In genomic region chr10:68541943-68542420, GRCm38 (mm10) we compare ENCODE assay signal across 8 mouse cellular contexts. TPM values are rescaled to one million over a fixed set of nuclear protein-coding genes. Genes with fewer than 3 reads are reported as not detected.
DNase-seq lines count a peak whose midpoint lies in the region; ATAC-seq and TF ChIP-seq lines count a peak whose summit lies in the region.

No protein-coding gene starts in this region.

- no peak for ATAC-seq in embryonic facial prominence, embryonic 15.5 days (ENCODE audit: insufficient number of reproducible peaks, low FRiP score, low TSS enrichment, low read depth)
- ATAC-seq in neural tube, embryonic 12.5 days (ENCODE audit: low FRiP score, low read depth) = no peak

- intact Hi-C loops in left cerebral cortex, postnatal 10 days (cut with DNase I) = no loop called here

- H3K36me3 ChIP-seq in kidney, adult 2 months (ENCODE audit: control insufficient read depth, insufficient read depth, low read length) = no peaks in the 10 kb centered on the region
- no peaks in the 10 kb centered on the region for H3K36me3 ChIP-seq in embryonic facial prominence, embryonic 15.5 days
- no peaks in the 10 kb centered on the region for H3K36me3 ChIP-seq in limb, embryonic 10.5 days
- no peaks in the 10 kb centered on the region for H3K36me3 ChIP-seq in neural tube, embryonic 12.5 days

- no peak for TF ChIP-seq CTCF in kidney, adult 2 months (conservative IDR thresholded peaks at IDR 0.05; ENCODE audit: insufficient read depth, insufficient read length, low read depth, low read length)

- no peaks in the 10 kb centered on the region for H3K27me3 ChIP-seq in kidney, adult 2 months (replicated peaks; ENCODE audit: control insufficient read depth, insufficient read depth, low read length)
- H3K27me3 ChIP-seq in embryonic facial prominence, embryonic 15.5 days = no peaks in the 10 kb centered on the region
- H3K27me3 ChIP-seq in limb, embryonic 10.5 days (ENCODE audit: low read depth, poor library complexity, severe bottlenecking) = no peaks in the 10 kb centered on the region
- no peaks in the 10 kb centered on the region for H3K27me3 ChIP-seq in neural tube, embryonic 12.5 days (replicated peaks)

- H3K4me1 ChIP-seq in kidney, adult 2 months (ENCODE audit: control insufficient read depth, insufficient read depth, low read length) = 0 out of 2 replicates have a peak, but pooled peaks cover 4% of the 10 kb centered on the region
- H3K4me1 ChIP-seq in embryonic facial prominence, embryonic 15.5 days = peaks cover 17% of the 10 kb centered on the region
- H3K4me1 ChIP-seq in limb, embryonic 10.5 days = peaks cover 36% of the 10 kb centered on the region
- H3K4me1 ChIP-seq in neural tube, embryonic 12.5 days = peaks cover 13% of the 10 kb centered on the region

- H3K27ac ChIP-seq in kidney, adult 2 months (ENCODE audit: insufficient read depth, low read depth, low read length) = peak overlapping the region; percentile 93
- no peak overlapping the region for H3K27ac ChIP-seq in embryonic facial prominence, embryonic 15.5 days (replicated peaks)
- H3K27ac ChIP-seq in limb, embryonic 10.5 days = peak overlapping the region; percentile 73
- no peak overlapping the region for H3K27ac ChIP-seq in neural tube, embryonic 12.5 days

- no peak for DNase-seq in kidney, adult 2 months
- no peak for DNase-seq in kidney, adult 9 months
- DNase-seq in limb, embryonic 10.5 days (ENCODE audit: low spot score) = no peak
- no peak for DNase-seq in cerebellum, adult 18-20 months
- no peak for DNase-seq in layer of hippocampus, postnatal 36 days
- DNase-seq in left cerebral cortex, postnatal 10 days (ENCODE audit: extremely low spot score in 1 of 2, low spot score in 2 of 2) = no peak

- H3K9ac ChIP-seq in embryonic facial prominence, embryonic 15.5 days = no peak overlapping the region
- no peak overlapping the region for H3K9ac ChIP-seq in neural tube, embryonic 12.5 days

- H3K9me3 ChIP-seq in embryonic facial prominence, embryonic 15.5 days (replicated peaks) = no peaks in the 10 kb centered on the region
- H3K9me3 ChIP-seq in limb, embryonic 10.5 days (replicated peaks) = no peaks in the 10 kb centered on the region
- no peaks in the 10 kb centered on the region for H3K9me3 ChIP-seq in neural tube, embryonic 12.5 days

- WGBS in kidney, adult 2 months = 19% methylated on average over 7 of the region's 7 CpGs
- 34% methylated on average over 7 of the region's 7 CpGs for WGBS in embryonic facial prominence, embryonic 15.5 days
- 57% methylated on average over 7 of the region's 7 CpGs for WGBS in limb, embryonic 10.5 days
- WGBS in neural tube, embryonic 12.5 days = 42% methylated on average over 7 of the region's 7 CpGs

- H3K4me2 ChIP-seq in embryonic facial prominence, embryonic 15.5 days (replicated peaks) = peak overlapping the region; percentile 59
- H3K4me2 ChIP-seq in neural tube, embryonic 12.5 days (replicated peaks) = peak overlapping the region; percentile 55

- peak overlapping the region; percentile 32; the same call in 1 of the 2 replicates for H3K4me3 ChIP-seq in kidney, adult 2 months (ENCODE audit: insufficient read depth, low read depth, low read length)
- peak overlapping the region; percentile 41 for H3K4me3 ChIP-seq in embryonic facial prominence, embryonic 15.5 days (replicated peaks)
- peak overlapping the region; percentile 43 for H3K4me3 ChIP-seq in limb, embryonic 10.5 days
- no peak overlapping the region for H3K4me3 ChIP-seq in neural tube, embryonic 12.5 days

- no peak for TF ChIP-seq POLR2A in kidney, adult 2 months (IDR thresholded peaks at IDR 0.05; ENCODE audit: low read depth, low read length)

RNA-seq across cellular contexts. Expression of gene Cabcoco1, which starts 0.3 kb away (rescaled TPM):
- polyA plus RNA-seq in kidney, adult 2 months (2012; rRNA removed) = 10.0 and 12.3 TPM in 2 replicates
- polyA plus RNA-seq in embryonic facial prominence, embryonic 15.5 days (2015; fragmentation: Nextera tagmentation; extraction: Ambion mirVana) = 6.3 and 11.2 TPM in 2 replicates
- 0.25 and 0.43 TPM in 2 replicates for polyA plus RNA-seq in limb, embryonic 10.5 days (2016; fragmentation: Nextera tagmentation; extraction: Ambion mirVana)
- 0.71 TPM in 1 of 2 replicates, not detected in the other for polyA plus RNA-seq in neural tube, embryonic 12.5 days (2016; fragmentation: Nextera tagmentation; extraction: Ambion mirVana)
- 1 to 10 TPM; 2.6 to 3.3 TPM for total RNA-seq in layer of hippocampus, postnatal 36 days (2021)
- 1 to 10 TPM; 1.9 to 2.1 TPM for total RNA-seq in left cerebral cortex, postnatal 10 days (2021)

Comparison
In these comparisons a context has a peak if more than half of its experiments do, and no peak if none do; other contexts are left out.
1. H3K27ac ChIP-seq: peak in kidney, adult 2 months (single experiment) and limb, embryonic 10.5 days (single experiment); none in embryonic facial prominence, embryonic 15.5 days (single experiment) and neural tube, embryonic 12.5 days (single experiment).